Mouse (Mus musculus): ENCODE measurements at regions not wholly inside any gene's neighbourhood (a gene's known extent, or its start where the extent isn't known, plus 50 kb on each side); places are given as distances from the start of the nearest gene placed in this dataset. TPM values are rescaled to one million over a fixed set of nuclear protein-coding genes. Genes with fewer than 3 reads are reported as not detected.
A peak's percentile ranks its signal among the peaks of the same experiment; 100 is the strongest.

DNA sequence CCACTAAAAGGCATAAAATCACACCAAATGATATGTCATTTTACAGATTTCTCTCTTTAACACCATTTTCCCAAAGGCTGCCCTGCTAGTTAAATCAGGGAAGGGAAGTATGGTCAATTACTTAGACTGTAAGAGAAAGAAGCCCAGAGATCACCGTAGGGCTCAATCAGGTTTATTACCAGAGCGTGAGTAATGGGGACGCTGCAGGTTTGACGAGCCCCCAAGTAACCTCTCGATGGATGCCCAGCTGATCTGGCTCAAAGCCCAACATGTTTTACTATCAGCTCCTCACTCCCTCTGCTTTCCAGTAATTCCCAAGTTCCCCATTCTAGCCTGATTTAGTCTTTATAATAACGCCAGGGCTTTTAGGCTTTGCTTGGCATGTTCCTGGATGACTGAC, 749.0 kb upstream of the Flrt2 start:
- ATAC-seq (ENCODE audit: low FRiP score, low read depth) = peak; percentile 75
- WGBS = 33% methylated on average over 6 of the region's 6 CpGs

More for the DNA sequence above, 749.0 kb upstream of the Flrt2 start:
- Histone ChIP-seq H3K9ac (no peak overlapping the region), H3K27ac (no peak overlapping the region), H3K4me2 (replicated peaks) (no peak overlapping the region), H3K36me3 (no peaks in the 10 kb centered on the region), H3K9me3 (no peaks in the 10 kb centered on the region), H3K27me3 (no peaks in the 10 kb centered on the region), H3K4me1 (0 out of 2 replicates have a peak, but pooled peaks cover 8% of the 10 kb centered on the region), H3K4me3 (no peak overlapping the region)

Small RNA genes lying in the stretch of these regions (microRNA-seq; reads per million reads assigned to microRNA genes)
- not detected for gene Mir8099-2
